Mouse (Mus musculus) heart, adult 18-20 months (tissue): ENCODE measurements at regions not wholly inside any gene's neighbourhood (a gene's known extent, or its start where the extent isn't known, plus 50 kb on each side); places are given as distances from the start of the nearest gene placed in this dataset.
A peak's percentile ranks its signal among the peaks of the same experiment; 100 is the strongest.

ENCODE experiments used
- DNase-seq, 2 experiments: peaks; one replicate each; pipeline ENCODE4 v3.0.0; 2021 to 2022; ENCODE audit warnings: mixed read lengths in 1 of 2

- peak; percentile 33 to 55 for DNase-seq
Measured at GRCm38 (mm10) chr12:54272226-54272625, 68.6 kb upstream of the Egln3 start.

- no peak for DNase-seq
Measured at GRCm38 (mm10) chr12:54265852-54266251, 62.2 kb upstream of the Egln3 start.

- DNase-seq: no peak
Measured at GRCm38 (mm10) chr12:54264893-54265835, 61.5 kb upstream of the Egln3 start.

- no peak for DNase-seq
Measured at GRCm38 (mm10) chr12:54264418-54264733, 60.7 kb upstream of the Egln3 start.

GRCm38 (mm10) chr12:54263733-54264417, 60.2 kb upstream of the Egln3 start:
- DNase-seq: no peak

GRCm38 (mm10) chr12:54262236-54263005, 58.8 kb upstream of the Egln3 start:
- no peak for DNase-seq

GRCm38 (mm10) chr12:54261426-54261825, 57.8 kb upstream of the Egln3 start:
- peak; percentile 31 to 52 for DNase-seq

- peak; percentile 51 to 53 for DNase-seq
Measured at GRCm38 (mm10) chr12:54260502-54260901, 56.8 kb upstream of the Egln3 start.

GRCm38 (mm10) chr12:54257776-54258433, 54.2 kb upstream of the Egln3 start:
- DNase-seq: peak in 1 of 2 experiments; percentile 25

GRCm38 (mm10) chr12:54256506-54257128, 53.0 kb upstream of the Egln3 start:
- no peak for DNase-seq
